Mouse (Mus musculus): ENCODE measurements at regions not wholly inside any gene's neighbourhood (a gene's known extent, or its start where the extent isn't known, plus 50 kb on each side); places are given as distances from the start of the nearest gene placed in this dataset.
A peak's percentile ranks its signal among the peaks of the same experiment; 100 is the strongest.

GRCm38 (mm10) chr16:95057596-95057995 is 60.1 kb upstream of the Kcnj6 start:
- DNase-seq (ENCODE audit: low spot score in 2 of 2) = no peak

DNA sequence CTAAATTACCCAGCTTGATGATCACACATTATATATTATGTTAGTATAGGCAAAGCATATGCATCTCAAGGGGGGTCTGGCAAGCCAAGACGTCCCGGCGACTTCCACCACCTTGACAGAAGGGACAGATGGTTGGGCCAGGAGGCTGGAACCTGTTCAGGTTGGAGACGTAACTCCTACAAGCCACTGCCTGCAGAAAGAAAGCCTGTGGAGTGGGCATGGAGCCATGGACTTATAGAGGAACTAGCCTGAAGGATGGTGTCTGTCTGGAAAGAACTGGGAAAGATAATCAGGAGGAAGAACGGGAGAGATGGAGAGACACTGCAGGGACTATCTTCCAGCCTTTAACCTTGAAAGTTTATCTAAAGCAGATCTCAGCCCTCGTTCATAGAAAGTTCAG is 66.9 kb upstream of the Kcnj6 start:
- peak; percentile 6 to 7 for DNase-seq (ENCODE audit: low spot score in 2 of 2)

DNA sequence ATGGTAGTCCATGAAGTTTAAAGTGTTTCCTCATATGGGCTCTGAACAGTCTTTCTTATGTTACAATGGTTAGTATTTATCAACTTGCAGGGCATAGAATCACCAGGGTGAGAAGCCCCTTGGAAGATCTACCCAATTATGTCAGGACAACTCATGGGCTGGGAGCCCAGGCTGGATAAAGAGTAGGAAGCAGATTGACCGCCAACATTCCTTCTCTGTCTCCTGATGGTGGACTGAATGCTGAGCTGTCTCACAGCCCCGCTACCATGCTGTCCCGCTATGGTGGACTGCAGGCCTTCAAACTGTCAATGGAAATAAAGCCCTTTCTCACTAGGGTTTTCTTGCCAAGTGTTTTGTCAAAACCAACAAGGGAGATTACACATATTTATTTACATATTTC is 69.2 kb upstream of the Kcnj6 start:
- DNase-seq (ENCODE audit: low spot score in 2 of 2) = no peak

GRCm38 (mm10) chr16:95092471-95093221 is 95.1 kb upstream of the Kcnj6 start:
- peak in 1 of 2 experiments; percentile 39 for DNase-seq (ENCODE audit: low spot score in 2 of 2)

GRCm38 (mm10) chr16:95093753-95094152 is 96.3 kb upstream of the Kcnj6 start:
- no peak for DNase-seq (ENCODE audit: low spot score in 2 of 2)

GRCm38 (mm10) chr16:95100954-95101353 is 103.5 kb upstream of the Kcnj6 start:
- DNase-seq (ENCODE audit: low spot score in 2 of 2) = no peak

GRCm38 (mm10) chr16:95117531-95117930 is 120.0 kb upstream of the Kcnj6 start:
- peak in 1 of 2 experiments; percentile 20 for DNase-seq (ENCODE audit: low spot score in 2 of 2)

DNA sequence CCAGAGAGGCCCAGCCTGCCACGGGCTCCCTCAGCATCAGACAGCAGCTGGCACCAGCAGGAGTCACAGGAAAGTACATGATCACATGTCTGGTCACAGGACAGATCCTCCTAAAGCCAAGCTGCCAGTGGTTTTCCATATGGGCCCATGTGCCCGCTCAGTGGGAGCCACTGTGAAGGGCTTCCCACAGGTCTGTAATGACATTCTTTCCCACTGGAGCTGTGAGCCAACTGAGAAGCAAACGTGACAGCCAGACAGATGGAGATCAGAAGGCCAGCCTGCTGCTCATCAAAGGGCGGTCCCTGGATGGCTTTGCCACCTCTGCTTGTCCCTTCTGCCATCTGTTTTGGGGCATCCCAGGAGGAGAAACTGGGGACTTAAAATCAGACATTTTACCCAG is 121.8 kb upstream of the Kcnj6 start:
- no peak for DNase-seq (ENCODE audit: low spot score in 2 of 2)

DNA sequence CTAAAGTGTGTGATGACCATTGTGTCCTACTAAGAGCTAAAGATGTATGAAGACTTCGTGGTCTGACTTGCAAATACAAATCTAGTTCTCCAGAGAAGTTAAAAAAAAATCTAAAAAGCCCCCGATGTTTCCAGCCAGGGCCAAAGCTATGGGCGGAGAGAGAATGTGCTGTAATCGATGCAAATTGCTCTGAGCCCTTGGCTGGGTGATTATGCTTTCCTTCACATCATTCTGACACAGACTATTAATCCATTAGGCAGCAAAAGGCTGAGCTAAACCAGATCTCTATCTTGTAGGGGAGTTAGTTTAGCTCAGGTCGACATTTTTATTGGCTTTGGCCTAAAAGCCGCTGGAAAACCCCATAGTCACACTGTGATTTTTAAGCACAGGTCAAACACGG is 124.5 kb upstream of the Kcnj6 start:
- no peak for DNase-seq (ENCODE audit: low spot score in 2 of 2)

DNA sequence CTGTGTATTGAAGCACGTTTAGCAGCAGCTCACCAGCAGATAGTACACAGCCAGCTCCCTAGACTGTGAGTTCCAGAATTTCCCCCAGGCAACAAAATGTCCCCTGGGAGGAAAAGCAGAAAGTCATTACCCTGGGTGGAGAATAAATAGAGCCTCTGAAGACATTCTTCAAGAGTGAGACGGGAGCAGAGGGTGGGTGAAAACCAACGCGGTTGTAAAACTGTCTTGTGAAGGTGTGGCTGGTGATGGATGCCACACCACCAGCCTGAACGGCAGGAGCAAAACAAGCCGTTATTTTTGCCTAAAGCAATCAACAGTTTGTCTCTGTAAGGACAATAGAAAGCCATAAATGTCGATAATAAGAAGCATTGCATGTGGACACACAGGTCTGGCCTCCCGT is 129.7 kb upstream of the Kcnj15 start:
- DNase-seq (ENCODE audit: low spot score in 2 of 2) = no peak

GRCm38 (mm10) chr16:95131815-95132214 is 125.5 kb upstream of the Kcnj15 start:
- DNase-seq (ENCODE audit: low spot score in 2 of 2) = no peak

GRCm38 (mm10) chr16:95138809-95139208 is 118.5 kb upstream of the Kcnj15 start:
- DNase-seq (ENCODE audit: low spot score in 2 of 2) = no peak

GRCm38 (mm10) chr16:95141510-95142394 is 115.6 kb upstream of the Kcnj15 start:
- DNase-seq (ENCODE audit: low spot score in 2 of 2) = no peak

DNA sequence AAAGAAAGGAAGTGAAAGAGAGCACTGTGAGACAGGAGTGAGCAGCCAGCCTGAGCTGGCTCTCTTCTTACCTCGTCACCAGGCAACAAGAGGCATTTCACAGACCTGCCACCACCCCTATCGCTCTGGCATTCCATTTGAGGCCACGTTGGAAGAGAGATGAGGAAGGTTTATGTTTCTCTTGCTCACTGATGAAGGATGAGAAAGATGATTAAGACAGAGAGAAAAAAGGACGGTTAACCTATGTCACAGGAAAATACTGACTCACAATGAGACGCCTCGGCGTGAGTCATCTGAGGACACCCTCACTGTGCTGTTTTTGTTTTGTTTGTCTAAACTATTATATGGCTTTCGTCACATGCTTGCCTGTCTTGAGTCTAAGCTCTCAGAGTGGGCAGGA is 106.9 kb upstream of the Kcnj15 start:
- peak; percentile 13 to 16 for DNase-seq (ENCODE audit: low spot score in 2 of 2)

GRCm38 (mm10) chr16:95151499-95151898 is 105.9 kb upstream of the Kcnj15 start:
- DNase-seq (ENCODE audit: low spot score in 2 of 2) = no peak

- no peak for DNase-seq (ENCODE audit: low spot score in 2 of 2)
Measured at GRCm38 (mm10) chr16:95151914-95152313, 105.4 kb upstream of the Kcnj15 start.

GRCm38 (mm10) chr16:95152742-95153383 is 104.5 kb upstream of the Kcnj15 start:
- DNase-seq (ENCODE audit: low spot score in 2 of 2) = no peak

DNA sequence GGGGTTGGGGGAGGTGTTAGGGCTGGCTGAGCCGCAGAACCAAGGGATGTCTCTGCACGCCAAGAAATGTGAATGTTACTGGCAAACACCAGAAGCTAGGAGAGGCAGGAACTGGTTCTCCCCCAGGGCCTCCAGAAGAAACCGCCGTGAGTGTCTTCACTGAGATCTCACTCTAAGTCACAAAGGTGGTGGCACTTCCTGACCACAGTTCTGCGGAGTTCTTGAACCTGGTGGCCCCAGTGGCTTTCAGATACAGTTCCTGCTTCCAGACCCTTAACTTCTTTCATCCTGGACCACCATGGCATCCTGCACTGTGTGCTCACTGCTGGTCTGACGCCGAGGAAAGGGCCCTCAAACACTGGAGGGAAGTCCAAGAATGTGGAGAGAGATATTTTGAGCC is 89.0 kb upstream of the Kcnj15 start:
- no peak for DNase-seq (ENCODE audit: low spot score in 2 of 2)

- no peak for DNase-seq (ENCODE audit: low spot score in 2 of 2)
Measured at GRCm38 (mm10) chr16:95169346-95169745, 88.0 kb upstream of the Kcnj15 start.

DNA sequence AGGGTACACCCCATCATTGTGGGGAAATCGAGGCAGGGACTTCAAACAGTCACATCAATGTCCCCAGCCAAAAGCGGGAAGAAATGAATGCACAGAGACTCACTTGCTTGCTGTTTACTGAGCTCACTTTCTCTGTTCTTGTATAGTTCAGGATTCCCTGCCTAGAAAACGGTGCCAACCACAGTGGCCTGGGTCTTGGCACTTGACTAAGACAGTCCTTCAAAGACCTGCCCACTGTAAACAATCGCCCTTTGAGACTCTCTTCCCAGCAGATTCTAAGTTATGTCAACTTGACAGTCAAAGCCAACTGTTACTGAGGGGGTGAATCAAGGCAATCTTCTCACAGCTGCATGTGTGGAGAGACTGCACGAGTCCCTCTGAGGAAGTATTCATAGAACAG is 76.8 kb upstream of the Kcnj15 start:
- DNase-seq (ENCODE audit: low spot score in 2 of 2) = no peak

GRCm38 (mm10) chr16:95185341-95185740 is 72.0 kb upstream of the Kcnj15 start:
- DNase-seq (ENCODE audit: low spot score in 2 of 2) = no peak

GRCm38 (mm10) chr16:95189114-95189513 is 68.2 kb upstream of the Kcnj15 start:
- DNase-seq (ENCODE audit: low spot score in 2 of 2) = no peak
